Mouse (Mus musculus): Measurements from ENCODE around the gene Abca5.

- TF ChIP-seq CTCF (IDR thresholded peaks at IDR 0.05; ENCODE audit: low read depth): no peak
- no peak for TF ChIP-seq EP300 (IDR thresholded peaks at IDR 0.05; ENCODE audit: low read depth)
Observed at GRCm38 (mm10) chr11:110237466-110237865, 100.0 kb downstream of the Abca5 start.

Measured in liver, embryonic 14.5 days (tissue).